Mouse (Mus musculus) right cerebral cortex, adult 2 months (tissue): Measurements from ENCODE around the gene Dupd1.

Experiments used
- DNase-seq, 2 experiments: peaks; one replicate each; pipeline ENCODE4 v3.0.0; 2021 to 2022; ENCODE audit warnings: low spot score in 2 of 2

Dupd1 gene

GRCm38 (mm10) chr14:21714486-21714885 lies at the start of gene Dupd1:
Gene Dupd1 (minus strand): TSS chr14:21714576.
- DNase-seq = no peak

DNA sequence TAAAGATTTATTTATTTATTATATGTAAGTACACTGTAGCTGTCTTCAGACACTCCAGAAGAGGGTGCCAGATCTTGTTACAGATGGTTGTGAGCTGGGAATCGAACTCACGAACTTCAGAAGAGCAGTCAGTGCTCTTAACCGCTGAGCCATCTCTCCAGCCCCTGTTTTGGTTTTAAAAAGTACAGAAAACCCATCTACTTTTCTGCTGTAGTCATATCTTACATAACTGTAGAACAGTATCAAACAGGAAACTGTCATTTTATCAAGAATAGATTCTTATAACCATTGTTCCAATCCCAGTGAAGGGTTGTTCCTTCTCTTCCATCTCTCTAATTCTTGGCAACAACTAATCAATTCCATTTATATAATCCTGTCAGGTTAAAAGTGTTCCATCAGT lies 49.4 kb upstream of the Dupd1 start:
- no peak for DNase-seq

DNA sequence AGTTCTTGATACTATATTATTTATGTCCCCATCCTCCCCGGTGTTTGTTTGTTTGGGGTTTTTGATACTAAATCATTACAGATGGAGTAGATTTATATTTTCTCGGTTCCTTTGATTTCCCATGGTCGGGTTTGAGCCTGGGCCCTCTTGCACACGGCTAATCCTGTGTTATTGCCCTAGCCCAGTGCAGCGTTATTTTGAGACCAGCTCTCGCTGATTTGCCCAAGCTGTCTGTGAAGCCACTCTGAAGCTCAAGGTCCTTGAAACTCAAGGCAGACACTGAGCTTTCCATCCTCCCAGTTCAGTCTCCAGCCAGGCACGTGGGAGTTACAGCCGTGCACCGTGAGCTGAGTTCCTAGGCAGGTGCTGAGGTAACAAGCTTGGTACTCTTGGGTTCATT lies 47.2 kb upstream of the Dupd1 start:
- DNase-seq = no peak

GRCm38 (mm10) chr14:21753367-21753766 lies 39.0 kb upstream of the Dupd1 start:
- DNase-seq = no peak

GRCm38 (mm10) chr14:21752411-21752810 lies 38.0 kb upstream of the Dupd1 start:
- DNase-seq = no peak

GRCm38 (mm10) chr14:21750881-21751542 lies 36.6 kb upstream of the Dupd1 start, which contains the start of gene Dusp13:
Gene Dusp13 (minus strand): TSS chr14:21751181.
- DNase-seq = peak; percentile 70 to 71

DNA sequence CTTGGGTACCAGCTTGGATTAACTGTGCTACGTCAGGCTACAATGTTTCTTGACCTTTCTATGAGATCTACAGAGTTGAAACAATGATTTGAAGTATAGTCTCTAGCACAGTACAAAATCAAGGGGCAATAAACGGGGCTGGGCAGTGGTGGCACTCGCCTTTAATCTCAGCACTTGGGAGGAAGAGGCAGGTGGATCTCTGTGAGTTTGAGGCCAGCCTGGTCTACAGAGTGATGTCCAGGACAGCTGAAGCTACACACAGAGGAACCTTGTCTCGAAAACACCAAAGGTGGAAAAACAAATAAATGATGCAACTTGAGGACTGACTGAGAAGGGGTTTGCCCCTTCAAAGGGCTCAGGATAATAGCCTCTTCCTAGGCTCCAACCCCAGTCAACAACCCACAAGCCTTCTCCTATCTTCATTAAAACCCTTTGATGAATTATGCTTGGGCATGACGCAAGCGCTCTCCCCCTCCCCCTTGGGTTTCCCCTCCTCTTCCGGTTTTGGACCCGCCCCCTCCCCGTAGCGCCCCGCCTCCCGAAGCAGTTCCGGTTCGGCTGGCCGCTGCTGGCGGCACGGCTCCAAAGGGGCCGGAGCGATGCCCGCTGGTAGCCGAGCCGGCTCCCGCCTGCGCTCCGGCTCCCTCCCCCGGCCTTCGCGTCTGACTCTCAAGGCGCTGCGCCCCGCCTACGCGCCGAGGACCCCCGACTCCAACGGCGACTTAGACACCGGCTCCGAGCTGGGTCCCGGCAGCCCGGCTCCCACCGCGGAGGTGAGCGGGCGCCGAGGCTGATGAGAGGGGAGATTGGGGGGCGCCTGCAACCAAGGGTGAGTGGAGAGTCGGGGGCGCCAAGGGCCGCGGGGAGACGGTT lies 35.9 kb upstream of the Dupd1 start, which contains the start of gene Samd8:
Gene Samd8, plus strand, starts transcription at position 524 of the 873 bp plus-strand sequence.
- DNase-seq = peak; percentile 83 to 88

- peak; percentile 52 to 69 for DNase-seq
Observed at GRCm38 (mm10) chr14:21748142-21748870, 33.9 kb upstream of the Dupd1 start.

DNA sequence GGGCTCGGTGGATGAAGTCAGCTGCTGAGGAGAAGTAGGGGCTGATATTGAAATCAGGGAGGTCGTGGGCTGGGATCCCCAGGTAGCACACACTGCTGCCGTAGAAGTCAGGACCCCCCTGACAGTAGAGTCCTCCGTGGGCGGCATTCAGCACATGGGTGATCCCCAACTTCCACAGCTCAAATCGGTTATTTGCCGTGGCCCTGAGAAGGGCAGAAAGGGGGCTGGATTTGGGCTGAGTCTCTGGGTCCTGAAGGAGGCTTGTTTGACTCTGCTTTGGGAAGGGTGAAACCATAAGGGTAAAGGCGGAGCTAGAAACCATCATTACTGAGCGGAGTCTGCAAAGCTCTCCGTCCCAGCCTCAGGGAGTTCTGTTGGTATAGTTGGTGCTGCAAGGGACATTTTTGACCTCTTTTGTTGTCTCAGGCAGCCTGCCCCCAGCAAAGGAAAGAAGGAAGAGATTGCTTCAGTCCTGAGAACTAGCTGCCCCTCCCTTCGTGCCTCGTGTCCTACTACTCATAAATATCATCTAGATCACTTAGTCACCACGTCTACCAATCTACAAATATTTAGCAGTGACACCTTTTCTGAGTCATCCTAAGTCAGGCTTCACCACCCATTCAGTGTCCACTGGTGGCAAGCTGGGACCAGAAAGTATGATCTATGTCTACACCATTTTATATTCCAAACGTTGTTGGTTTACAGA lies 33.2 kb upstream of the Dupd1 start:
- no peak for DNase-seq

- no peak for DNase-seq
Observed at GRCm38 (mm10) chr14:21746846-21747245, 32.5 kb upstream of the Dupd1 start.

- DNase-seq = no peak
Observed at GRCm38 (mm10) chr14:21746251-21746650, 31.9 kb upstream of the Dupd1 start.

- no peak for DNase-seq
Observed at GRCm38 (mm10) chr14:21745149-21745548, 30.8 kb upstream of the Dupd1 start.

GRCm38 (mm10) chr14:21744169-21744568 lies 29.8 kb upstream of the Dupd1 start:
- no peak for DNase-seq

GRCm38 (mm10) chr14:21742441-21742840 lies 28.1 kb upstream of the Dupd1 start:
- no peak for DNase-seq

GRCm38 (mm10) chr14:21741786-21742185 lies 27.4 kb upstream of the Dupd1 start:
- peak; percentile 89 to 90 for DNase-seq

- DNase-seq = no peak
Observed at GRCm38 (mm10) chr14:21741314-21741713, 26.9 kb upstream of the Dupd1 start.

DNA sequence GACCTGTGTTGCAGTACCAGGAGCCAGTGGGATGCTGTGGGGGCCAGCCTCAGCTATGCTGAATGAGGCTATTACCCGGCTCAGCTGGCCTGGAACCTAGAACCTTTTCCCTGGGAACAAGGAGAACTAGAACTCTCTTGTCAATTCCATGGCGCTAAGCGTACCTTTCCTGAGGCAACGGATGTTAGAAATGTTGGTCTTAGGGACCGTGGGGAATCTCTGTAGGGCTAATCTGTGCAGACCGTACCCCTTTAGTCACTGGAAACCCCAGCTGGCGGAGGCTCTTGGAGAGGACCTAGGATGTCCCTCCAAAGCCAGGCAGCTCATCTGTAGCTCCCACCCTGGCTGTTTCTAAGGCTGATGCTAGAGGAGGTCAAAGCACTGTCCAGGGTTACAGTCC lies 26.0 kb upstream of the Dupd1 start:
- DNase-seq = no peak

DNA sequence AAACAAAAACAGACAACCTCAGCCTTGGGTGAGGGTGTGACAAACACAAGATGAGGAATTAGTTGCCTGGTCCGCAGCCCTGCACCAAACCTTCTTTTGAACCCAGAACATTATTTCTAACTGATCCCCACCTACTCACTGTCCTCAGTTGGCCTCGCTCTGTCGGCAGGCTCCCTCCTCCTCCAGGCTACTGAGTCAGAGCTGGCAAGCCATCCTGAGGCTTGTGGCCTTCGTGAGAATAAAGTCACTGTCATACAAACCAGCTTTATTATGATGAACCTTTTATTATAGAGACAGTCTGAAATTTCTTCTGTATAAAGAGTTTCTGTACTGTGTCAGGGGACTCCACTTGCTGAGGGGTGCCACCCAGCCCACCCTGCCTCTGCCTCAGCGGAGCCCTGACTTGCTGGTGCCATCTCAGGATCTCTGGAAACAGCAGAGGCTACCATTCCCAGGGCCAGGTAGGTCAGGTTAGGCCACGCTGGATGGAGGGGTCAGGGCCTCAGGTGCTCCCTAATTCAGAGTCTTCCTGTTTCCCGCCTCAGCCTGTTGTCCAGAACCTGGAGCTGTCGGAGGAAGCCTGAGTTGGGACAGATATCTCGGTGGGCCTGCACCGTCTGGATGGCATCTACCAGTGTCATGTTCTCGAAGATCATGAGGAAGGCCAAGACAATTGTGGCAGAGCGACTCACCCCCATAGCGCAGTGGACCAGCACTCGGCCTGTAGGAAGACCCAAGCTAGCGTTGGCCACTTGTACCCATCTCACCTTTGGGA lies 18.9 kb upstream of the Dupd1 start:
- peak in 1 of 2 experiments; percentile 37 for DNase-seq

GRCm38 (mm10) chr14:21729936-21730335 lies 15.6 kb upstream of the Dupd1 start:
- no peak for DNase-seq

DNA sequence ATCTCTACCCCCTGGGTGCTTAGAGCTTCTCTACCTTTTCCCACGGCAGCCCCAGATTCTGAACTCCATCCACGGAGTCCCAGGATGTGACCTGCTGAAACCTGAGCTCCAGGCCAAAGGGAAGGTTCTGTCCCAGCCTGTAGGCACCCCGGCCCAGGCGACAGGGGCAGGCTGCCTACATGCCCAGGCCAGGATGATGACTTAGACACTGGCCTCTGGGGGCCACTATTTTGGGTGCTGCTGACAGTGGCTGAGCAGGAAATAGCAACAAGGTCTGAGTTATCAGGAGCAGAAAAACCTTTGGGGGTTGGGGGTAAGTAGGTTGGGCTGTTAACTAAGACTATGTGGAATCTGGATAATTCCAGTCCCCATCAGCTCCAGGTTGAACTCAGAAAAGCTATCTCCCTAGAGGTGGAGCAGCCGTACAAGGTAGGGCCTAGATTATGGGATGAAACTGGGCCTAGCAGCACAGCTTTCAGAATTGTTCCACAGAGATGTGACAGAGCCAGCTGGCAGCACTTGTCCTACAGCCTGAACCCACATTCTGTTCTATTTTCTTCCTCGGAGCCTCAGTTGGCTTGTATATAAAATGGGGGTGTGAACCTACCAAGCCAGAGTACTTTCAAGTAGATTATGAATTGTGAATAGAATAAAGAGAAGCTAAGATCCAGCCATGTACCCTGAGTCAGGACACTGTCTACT lies 14.8 kb upstream of the Dupd1 start:
- DNase-seq = peak in 1 of 2 experiments; percentile 54
